Mouse (Mus musculus): Measurements from ENCODE around the gene Srrm4. TPM values are rescaled to one million over a fixed set of nuclear protein-coding genes. Genes with fewer than 3 reads are reported as not detected.

Srrm4 gene
- polyA plus RNA-seq, 1 experiment from 2014 or later, result 6.4 TPM

DNA sequence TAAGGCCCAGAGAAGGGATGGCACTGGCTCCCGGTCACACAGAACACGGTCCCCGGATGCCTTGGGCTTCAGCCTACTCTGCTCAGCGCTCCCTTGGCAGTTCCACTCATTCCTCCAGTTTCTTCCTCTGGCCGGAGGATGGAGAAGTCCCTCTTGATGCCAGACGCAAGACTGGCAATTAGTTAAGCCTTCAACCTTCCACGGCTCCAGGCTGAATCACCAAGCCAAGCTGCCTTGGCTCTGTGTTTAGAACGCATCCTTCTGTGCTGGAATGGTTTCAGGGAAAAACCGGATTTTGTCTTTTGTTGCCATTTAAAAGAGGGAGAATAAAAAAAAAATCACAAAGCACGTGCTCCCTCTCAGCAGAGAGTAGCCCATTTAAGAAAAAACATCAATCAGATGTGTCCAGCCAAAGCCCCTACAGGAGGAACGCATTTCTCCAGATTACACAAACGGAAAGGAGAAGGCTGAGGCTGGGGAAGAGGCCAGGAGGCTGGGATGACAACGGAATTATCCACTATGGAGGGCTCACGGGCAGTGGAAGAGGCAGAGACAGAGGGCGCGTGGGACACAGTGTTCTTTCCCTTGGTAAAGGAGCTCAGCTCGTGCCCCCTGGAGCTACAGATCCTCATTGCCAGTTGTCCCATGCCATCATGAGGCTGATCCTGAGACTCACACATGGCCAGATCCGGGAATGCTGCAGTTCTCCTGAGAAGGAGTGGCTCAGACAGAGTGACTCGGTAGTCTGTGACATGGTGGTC is 92.6 kb downstream of the Srrm4 start:
- Histone ChIP-seq H3K9me3 (no peaks in the 10 kb centered on the region), H3K36me3 (replicated peaks) (no peaks in the 10 kb centered on the region), H3K27me3 (ENCODE audit: poor library complexity, severe bottlenecking) (peaks cover 20% of the 10 kb centered on the region), H3K4me1 (peaks cover 49% of the 10 kb centered on the region), H3K4me3 (no peak overlapping the region), H3K27ac (no peak overlapping the region)
- DNase-seq (ENCODE audit: extremely low spot score, low spot score), result no peak
- WGBS, result 86% methylated on average over 19 of the region's 19 CpGs

DNA sequence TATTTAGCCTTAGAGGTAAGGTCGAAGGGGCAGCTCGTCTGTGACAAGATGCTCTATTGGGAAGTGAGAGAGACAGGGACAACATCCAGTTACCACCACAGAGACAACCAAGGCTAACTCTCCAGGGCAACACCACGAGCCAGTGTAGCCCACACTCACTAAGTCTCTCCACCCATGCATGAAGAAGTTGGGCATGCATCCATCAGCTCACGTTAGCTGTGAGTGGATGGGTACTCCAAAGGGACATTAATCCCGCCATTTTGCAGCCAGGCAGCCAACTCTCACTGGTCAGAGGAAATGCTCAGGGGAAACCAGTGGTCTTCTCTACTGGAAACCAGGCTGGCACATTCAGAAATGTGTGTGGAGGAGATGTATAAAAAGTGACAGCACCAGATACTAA is 93.8 kb downstream of the Srrm4 start:
- peaks cover 17% of the 10 kb centered on the region for H3K27me3 ChIP-seq (ENCODE audit: poor library complexity, severe bottlenecking)
- H3K27ac ChIP-seq, result no peak overlapping the region
- peaks cover 49% of the 10 kb centered on the region for H3K4me1 ChIP-seq
- 83% methylated on average over 5 of the region's 5 CpGs for WGBS
- no peak for DNase-seq (ENCODE audit: extremely low spot score, low spot score)
- H3K4me3 ChIP-seq, result no peak overlapping the region
- H3K36me3 ChIP-seq (replicated peaks), result no peaks in the 10 kb centered on the region
- no peaks in the 10 kb centered on the region for H3K9me3 ChIP-seq

DNA sequence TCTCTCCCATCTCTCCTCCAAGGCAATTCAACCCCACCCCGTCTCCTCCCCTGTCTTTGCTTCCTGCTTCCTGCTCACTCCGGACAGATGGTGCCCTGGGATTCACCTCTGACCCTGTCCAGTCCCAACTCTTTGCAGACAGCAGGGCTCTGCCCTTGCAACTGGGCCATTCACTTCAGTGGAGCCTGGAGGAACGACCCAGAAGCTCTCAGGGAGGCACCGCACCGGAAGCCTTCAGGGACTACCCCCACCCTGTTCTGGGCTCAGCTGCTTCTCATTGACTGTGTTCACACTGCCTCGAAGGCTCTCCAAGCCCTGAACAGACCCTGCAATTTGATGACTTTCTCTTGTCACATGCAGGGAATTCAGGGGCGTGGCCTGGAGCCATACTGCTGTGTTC is 94.4 kb downstream of the Srrm4 start:
- Histone ChIP-seq H3K4me1 (peaks cover 49% of the 10 kb centered on the region), H3K4me3 (no peak overlapping the region), H3K27me3 (ENCODE audit: poor library complexity, severe bottlenecking) (peaks cover 11% of the 10 kb centered on the region), H3K27ac (peak overlapping the region; percentile 25; the same call in 1 of the 2 replicates), H3K36me3 (replicated peaks) (no peaks in the 10 kb centered on the region), H3K9me3 (no peaks in the 10 kb centered on the region)
- no peak for DNase-seq (ENCODE audit: extremely low spot score, low spot score)
- WGBS, result 53% methylated on average over 7 of the region's 7 CpGs

DNA sequence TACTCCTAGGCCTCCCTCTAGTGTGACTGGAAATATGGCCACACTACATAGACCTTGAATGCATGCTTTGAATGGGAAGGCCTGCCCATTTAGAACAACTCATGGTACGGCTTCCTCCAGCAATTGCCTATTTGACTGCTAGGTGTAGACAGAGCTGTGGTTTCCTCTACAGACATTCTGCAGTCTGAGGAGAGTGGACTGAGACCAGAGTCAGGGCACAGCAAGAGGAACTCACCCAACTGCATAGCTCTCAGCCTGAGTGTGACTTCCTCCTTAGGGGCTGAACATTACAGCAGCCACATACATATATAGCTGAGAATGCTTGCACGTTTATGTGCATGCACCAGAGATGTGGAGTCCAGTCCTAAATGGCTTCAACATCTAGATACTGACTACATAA is 94.9 kb downstream of the Srrm4 start:
- no peak overlapping the region for H3K4me3 ChIP-seq
- peaks cover 6% of the 10 kb centered on the region for H3K27me3 ChIP-seq (ENCODE audit: poor library complexity, severe bottlenecking)
- H3K4me1 ChIP-seq, result peaks cover 45% of the 10 kb centered on the region
- no peaks in the 10 kb centered on the region for H3K36me3 ChIP-seq (replicated peaks)
- no peak overlapping the region for H3K27ac ChIP-seq
- H3K9me3 ChIP-seq, result no peaks in the 10 kb centered on the region
- 86% methylated on average over 2 of the region's 2 CpGs for WGBS
- no peak for DNase-seq (ENCODE audit: extremely low spot score, low spot score)

DNA sequence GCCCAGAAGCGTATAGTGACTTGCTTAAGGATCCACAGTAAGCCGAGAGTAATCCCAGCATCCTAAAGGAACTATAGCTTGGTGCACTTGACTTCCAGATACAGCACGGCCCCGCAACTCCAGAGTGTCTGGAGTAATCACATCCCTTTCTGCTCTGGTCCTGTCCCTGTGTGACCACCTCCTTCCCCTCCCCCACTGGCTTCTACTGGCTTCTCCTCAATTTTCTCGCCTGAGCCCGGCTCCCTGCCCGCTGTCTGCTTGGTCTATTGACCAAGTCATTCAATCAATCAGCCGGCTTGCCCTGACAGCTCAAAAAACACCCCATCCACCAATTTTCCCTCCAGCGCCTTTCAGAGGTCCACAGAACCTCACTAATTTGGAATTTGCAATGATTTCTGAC is 96.2 kb downstream of the Srrm4 start:
- H3K4me1 ChIP-seq, result peaks cover 32% of the 10 kb centered on the region
- H3K9me3 ChIP-seq, result no peaks in the 10 kb centered on the region
- peaks cover 6% of the 10 kb centered on the region; the same call in 1 of the 2 replicates for H3K27me3 ChIP-seq (ENCODE audit: poor library complexity, severe bottlenecking)
- DNase-seq (ENCODE audit: extremely low spot score, low spot score), result no peak
- H3K4me3 ChIP-seq, result no peak overlapping the region
- no peaks in the 10 kb centered on the region for H3K36me3 ChIP-seq (replicated peaks)
- WGBS, result 80% methylated on average over 9 of the region's 9 CpGs
- no peak overlapping the region for H3K27ac ChIP-seq

DNA sequence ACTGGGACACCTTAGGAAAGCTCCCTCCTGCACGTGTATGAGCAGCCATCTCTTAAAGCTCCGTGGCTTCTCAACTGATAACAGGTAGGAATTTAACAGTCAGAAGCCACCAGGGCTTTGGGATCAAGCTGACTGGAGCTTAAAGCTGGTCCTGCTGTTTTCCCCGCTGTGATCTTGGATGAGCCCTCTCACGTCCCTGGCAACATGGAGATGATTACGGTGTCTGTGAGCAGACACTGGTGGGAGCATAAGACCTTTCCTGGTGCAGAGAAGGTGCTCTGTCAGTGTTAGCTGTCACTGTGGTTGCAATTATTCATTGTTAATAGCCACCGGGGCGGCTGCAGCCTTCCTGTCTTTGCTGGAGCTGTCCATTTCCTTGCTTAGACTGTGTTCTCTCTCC is 97.2 kb downstream of the Srrm4 start:
- Histone ChIP-seq H3K4me1 (peaks cover 37% of the 10 kb centered on the region), H3K27me3 (ENCODE audit: poor library complexity, severe bottlenecking) (peaks cover 6% of the 10 kb centered on the region; the same call in 1 of the 2 replicates), H3K9me3 (no peaks in the 10 kb centered on the region), H3K4me3 (no peak overlapping the region), H3K36me3 (replicated peaks) (no peaks in the 10 kb centered on the region), H3K27ac (no peak overlapping the region)
- 75% methylated on average over 7 of the region's 7 CpGs for WGBS
- DNase-seq (ENCODE audit: extremely low spot score, low spot score), result no peak

DNA sequence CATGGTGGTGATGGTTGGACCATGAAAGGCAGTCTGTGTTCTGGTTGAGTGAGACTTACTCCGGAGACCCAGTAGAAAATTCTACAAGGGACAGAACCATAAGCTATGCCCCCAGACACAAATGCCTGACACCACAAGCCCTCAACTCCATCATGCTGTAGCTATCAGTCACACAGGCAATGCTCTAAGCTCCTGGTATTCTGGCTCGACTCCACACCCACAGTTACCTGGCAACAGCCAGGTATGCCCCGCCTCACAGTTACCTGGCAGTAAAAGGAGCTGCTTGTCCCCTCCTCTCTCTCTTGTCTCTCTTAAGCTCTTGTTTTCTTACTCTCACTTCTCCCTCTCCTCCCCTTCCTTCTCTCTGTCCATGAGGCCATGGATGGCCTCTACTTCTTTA is 98.9 kb downstream of the Srrm4 start:
- Histone ChIP-seq H3K4me1 (peaks cover 25% of the 10 kb centered on the region), H3K4me3 (no peak overlapping the region), H3K9me3 (no peaks in the 10 kb centered on the region), H3K27me3 (ENCODE audit: poor library complexity, severe bottlenecking) (no peaks in the 10 kb centered on the region), H3K27ac (no peak overlapping the region), H3K36me3 (replicated peaks) (no peaks in the 10 kb centered on the region)
- WGBS, result 83% methylated on average over 3 of the region's 3 CpGs
- no peak for DNase-seq (ENCODE audit: extremely low spot score, low spot score)

DNA sequence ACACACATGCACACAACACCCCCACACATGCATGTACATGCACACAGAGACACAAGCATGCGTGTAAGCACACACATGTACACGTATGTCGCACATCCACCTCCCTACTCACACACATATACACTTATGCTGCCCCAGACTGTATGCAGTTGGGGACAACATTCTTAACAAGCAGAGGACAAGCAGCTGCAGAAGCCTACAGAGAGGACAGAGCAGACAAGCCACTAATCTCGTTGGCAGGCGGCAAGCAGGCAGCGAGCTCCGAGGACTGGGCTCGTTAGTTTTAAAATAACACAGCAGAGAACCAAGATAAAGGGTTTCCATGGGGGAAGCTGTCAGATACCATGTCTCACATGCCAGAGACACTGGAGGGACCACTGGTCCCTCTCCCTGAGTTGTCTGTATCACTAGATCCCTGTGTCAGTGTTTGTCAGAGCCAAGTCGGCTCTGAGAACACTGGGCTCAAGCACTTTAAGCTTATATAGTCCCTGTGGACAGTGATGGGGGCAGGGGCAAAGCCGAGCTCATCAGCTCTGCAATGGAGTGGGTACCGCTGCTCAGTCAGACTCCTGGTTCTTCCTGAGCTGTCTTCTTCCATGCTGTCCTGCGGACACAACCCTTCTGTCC is 99.7 kb downstream of the Srrm4 start:
- no peak overlapping the region for H3K4me3 ChIP-seq
- H3K36me3 ChIP-seq (replicated peaks), result no peaks in the 10 kb centered on the region
- peaks cover 16% of the 10 kb centered on the region for H3K4me1 ChIP-seq
- H3K27ac ChIP-seq, result no peak overlapping the region
- H3K27me3 ChIP-seq (ENCODE audit: poor library complexity, severe bottlenecking), result no peaks in the 10 kb centered on the region
- no peak for DNase-seq (ENCODE audit: extremely low spot score, low spot score)
- 70% methylated on average over 12 of the region's 12 CpGs for WGBS
- H3K9me3 ChIP-seq, result no peaks in the 10 kb centered on the region

DNA sequence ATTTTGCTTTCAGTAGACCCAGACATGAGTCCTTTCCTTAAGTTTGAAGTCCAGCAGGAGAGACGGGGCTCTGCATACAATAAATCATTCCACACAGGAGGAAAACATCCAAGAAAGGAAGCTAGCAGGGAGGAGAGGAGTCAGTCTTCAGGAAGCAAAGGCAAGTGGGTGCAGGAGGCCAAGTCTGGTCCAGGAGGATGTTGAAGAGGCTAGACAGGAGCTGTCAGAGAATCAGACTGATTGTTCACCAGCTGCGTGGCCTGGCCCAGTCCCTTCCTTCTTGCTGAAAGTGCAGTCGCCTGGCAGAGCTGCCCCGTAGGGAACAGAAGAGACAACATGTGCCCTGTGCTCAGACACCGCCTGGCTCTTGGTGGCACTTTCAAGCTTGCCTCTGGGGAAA is 100.8 kb downstream of the Srrm4 start:
- Histone ChIP-seq H3K4me1 (peaks cover 21% of the 10 kb centered on the region), H3K36me3 (replicated peaks) (no peaks in the 10 kb centered on the region)

DNA sequence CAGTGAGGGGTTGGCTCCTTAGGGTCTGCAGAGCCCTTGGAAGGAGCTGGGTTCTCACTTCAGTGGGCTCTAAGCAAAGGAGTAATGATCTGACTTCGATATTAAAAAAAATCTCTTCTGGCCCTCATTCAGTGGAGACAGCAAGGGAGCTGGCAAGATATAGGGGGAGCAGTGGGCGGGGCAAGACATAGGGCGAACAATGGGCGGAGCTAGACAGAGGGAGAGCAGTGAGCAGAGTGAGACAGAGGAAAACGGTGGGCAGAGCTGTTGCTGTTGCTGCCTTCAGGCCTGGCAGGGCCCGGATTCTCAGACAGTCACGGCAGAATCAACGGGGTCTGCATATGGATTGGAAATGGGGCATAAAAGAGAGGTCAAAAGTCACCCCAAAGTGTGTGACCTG is 102.0 kb downstream of the Srrm4 start:
- no peak for DNase-seq (ENCODE audit: extremely low spot score, low spot score)
- 66% methylated on average over 8 of the region's 8 CpGs for WGBS
- H3K4me3 ChIP-seq, result no peak overlapping the region
- no peaks in the 10 kb centered on the region for H3K9me3 ChIP-seq
- peaks cover 30% of the 10 kb centered on the region for H3K4me1 ChIP-seq
- H3K36me3 ChIP-seq (replicated peaks), result no peaks in the 10 kb centered on the region
- no peaks in the 10 kb centered on the region for H3K27me3 ChIP-seq (ENCODE audit: poor library complexity, severe bottlenecking)
- no peak overlapping the region for H3K27ac ChIP-seq

More for the DNA sequence above, 100.8 kb downstream of the Srrm4 start:
- H3K27ac ChIP-seq, result no peak overlapping the region
- no peaks in the 10 kb centered on the region for H3K9me3 ChIP-seq
- WGBS, result 90% methylated on average over 5 of the region's 5 CpGs
- DNase-seq (ENCODE audit: extremely low spot score, low spot score), result no peak
- no peak overlapping the region for H3K4me3 ChIP-seq
- H3K27me3 ChIP-seq (ENCODE audit: poor library complexity, severe bottlenecking), result no peaks in the 10 kb centered on the region

DNA sequence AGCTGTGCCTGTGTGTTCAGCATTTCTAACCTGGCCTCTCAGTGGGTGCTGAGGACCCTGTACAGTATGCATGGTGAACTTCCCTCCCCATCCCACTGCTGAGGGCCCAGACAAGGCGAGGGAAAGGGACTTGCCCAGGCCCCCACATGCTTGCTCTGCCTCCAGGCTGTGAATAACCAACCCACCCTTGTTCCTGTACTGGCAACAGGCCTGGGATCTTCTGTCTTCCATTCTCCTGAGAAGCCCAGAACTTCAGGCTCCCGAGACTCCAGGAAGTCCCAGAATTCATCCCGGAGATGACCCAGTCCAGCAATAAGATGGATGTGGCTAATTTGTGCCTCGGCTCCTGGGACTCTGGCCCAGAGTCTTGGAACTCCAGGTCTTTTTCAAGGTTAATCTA is 105.5 kb downstream of the Srrm4 start:
- WGBS, result 77% methylated on average over 4 of the region's 4 CpGs
- Histone ChIP-seq H3K27me3 (ENCODE audit: poor library complexity, severe bottlenecking) (no peaks in the 10 kb centered on the region), H3K27ac (no peak overlapping the region)

DNA sequence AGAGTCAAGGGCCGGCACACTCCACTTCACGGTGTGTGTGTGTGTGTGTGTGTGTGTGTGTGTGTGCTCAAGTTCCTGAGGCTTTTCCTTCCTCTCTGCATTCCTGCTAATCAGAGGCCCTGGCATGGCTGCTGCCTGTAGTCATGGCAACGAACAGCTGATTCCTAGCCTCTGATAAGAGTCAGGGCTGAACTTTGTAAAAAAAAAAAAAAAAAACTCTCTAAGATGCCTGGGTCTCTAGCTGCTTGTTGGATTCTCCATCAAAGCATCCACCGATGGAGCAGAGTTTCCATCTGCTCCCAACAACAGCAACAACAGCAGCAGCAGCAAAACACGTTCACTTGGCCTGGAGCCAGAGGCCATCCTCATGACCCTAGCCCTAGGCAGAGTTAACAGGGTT is 106.5 kb downstream of the Srrm4 start:
- H3K4me1 ChIP-seq, result peaks cover 32% of the 10 kb centered on the region
- 39% methylated on average over 5 of the region's 5 CpGs for WGBS
- H3K27me3 ChIP-seq (ENCODE audit: poor library complexity, severe bottlenecking), result no peaks in the 10 kb centered on the region
- H3K36me3 ChIP-seq (replicated peaks), result no peaks in the 10 kb centered on the region
- H3K9me3 ChIP-seq, result no peaks in the 10 kb centered on the region
- peak; percentile 50 for DNase-seq (ENCODE audit: extremely low spot score, low spot score)
- no peak overlapping the region for H3K4me3 ChIP-seq
- no peak overlapping the region for H3K27ac ChIP-seq

More for the DNA sequence above, 105.5 kb downstream of the Srrm4 start:
- peaks cover 35% of the 10 kb centered on the region for H3K4me1 ChIP-seq
- H3K9me3 ChIP-seq, result no peaks in the 10 kb centered on the region
- no peak for DNase-seq (ENCODE audit: extremely low spot score, low spot score)
- no peak overlapping the region for H3K4me3 ChIP-seq
- no peaks in the 10 kb centered on the region for H3K36me3 ChIP-seq (replicated peaks)

DNA sequence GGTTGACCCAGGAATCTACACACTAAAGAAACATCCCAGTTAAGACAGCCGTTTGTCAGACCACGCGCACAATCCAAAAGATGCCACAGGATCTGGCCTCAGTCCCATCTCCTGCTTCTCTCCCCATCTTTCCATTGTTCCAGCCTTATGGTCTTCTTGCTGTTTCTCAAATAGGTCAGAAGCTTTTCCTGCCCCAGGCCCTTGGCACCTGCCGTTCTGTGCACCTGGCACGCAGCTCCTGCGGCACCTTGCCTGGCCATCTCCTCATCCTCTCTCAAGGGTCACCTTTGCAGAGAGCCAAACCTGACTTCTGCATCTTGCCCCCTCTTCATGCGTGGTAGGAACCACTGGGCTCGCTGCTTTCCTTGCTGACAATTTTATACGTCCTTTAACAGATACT is 107.4 kb downstream of the Srrm4 start:
- H3K9me3 ChIP-seq, result no peaks in the 10 kb centered on the region
- peaks cover 26% of the 10 kb centered on the region for H3K4me1 ChIP-seq
- DNase-seq (ENCODE audit: extremely low spot score, low spot score), result no peak
- no peak overlapping the region for H3K27ac ChIP-seq
- 93% methylated on average over 9 of the region's 9 CpGs for WGBS
- H3K36me3 ChIP-seq (replicated peaks), result no peaks in the 10 kb centered on the region
- H3K27me3 ChIP-seq (ENCODE audit: poor library complexity, severe bottlenecking), result no peaks in the 10 kb centered on the region
- no peak overlapping the region for H3K4me3 ChIP-seq
